Mouse (Mus musculus) embryonic facial prominence, embryonic 11.5 days (tissue): ENCODE data around the gene Galnt17. TPM values are rescaled to one million over a fixed set of nuclear protein-coding genes. Genes with fewer than 3 reads are reported as not detected.

ENCODE experiments used
- ATAC-seq: fragments of 200-750 bp; cut with Nextera tagmentation; replicated peaks from 2 replicates; pipeline ENCODE4 v1.8.0; 2017; ENCODE audit warnings: low read depth; ENCODE audit not compliant: insufficient number of reproducible peaks, low FRiP score, low TSS enrichment
- DNase-seq: peaks from one replicate; pipeline ENCODE4 v3.0.0-alpha.2; 2015; ENCODE audit warnings: low spot score
- H3K27ac ChIP-seq: fragments of 300-500 bp; sonication (generic); replicated peaks from 2 replicates; pipeline ENCODE4 v1.5.1; 2014; ENCODE audit warnings: mild to moderate bottlenecking, low read depth, low read length, control low read depth
- H3K27me3 ChIP-seq: fragments of 300-500 bp; sonication (generic); 2 replicates; pipeline ENCODE4 v1.6.1; 2014; ENCODE audit warnings: mild to moderate bottlenecking, low read length, moderate library complexity, mixed read lengths; ENCODE audit not compliant: control insufficient read depth, insufficient read depth
- H3K36me3 ChIP-seq: fragments of 300-500 bp; sonication (generic); replicated peaks from 2 replicates; pipeline ENCODE4 v1.6.1; 2014; ENCODE audit warnings: low read depth, mild to moderate bottlenecking, low read length, moderate library complexity, mixed read lengths; ENCODE audit not compliant: control insufficient read depth, insufficient read depth
- H3K4me1 ChIP-seq: fragments of 300-500 bp; sonication (generic); 2 replicates; pipeline ENCODE4 v1.6.1; 2014; ENCODE audit warnings: low read length, mixed read lengths; ENCODE audit not compliant: control insufficient read depth, insufficient read depth
- H3K4me2 ChIP-seq: fragments of 300-500 bp; sonication (generic); 2 replicates; pipeline ENCODE4 v1.6.1; 2014; ENCODE audit warnings: low read depth, mild to moderate bottlenecking, control low read depth, low read length, moderate library complexity
- H3K4me3 ChIP-seq: fragments of 300-500 bp; sonication (generic); 2 replicates; pipeline ENCODE4 v1.5.1; 2014; ENCODE audit warnings: low read depth, low read length, control low read depth
- H3K9ac ChIP-seq: fragments of 300-500 bp; sonication (generic); replicated peaks from 2 replicates; pipeline ENCODE4 v1.6.1; 2014; ENCODE audit warnings: mild to moderate bottlenecking, control low read depth, low read length
- H3K9me3 ChIP-seq: fragments of 300-500 bp; sonication (generic); replicated peaks from 2 replicates; pipeline ENCODE4 v1.6.1; 2016; ENCODE audit warnings: mild to moderate bottlenecking, low read length, inconsistent platforms, mixed read lengths; ENCODE audit not compliant: control insufficient read depth
- WGBS: fragments of 180-500 bp; shearing (Covaris S2); extraction: QIAGEN DNeasy Blood & Tissue Kit; methylation state at CpG from one replicate; pipeline ENCODE4 v1.1.7; 2014; 5-methylcytosine and 5-hydroxymethylcytosine counted together
- polyA plus RNA-seq: library from polyadenylated mRNA; unstranded; fragments of >200 nt; fragmentation: Nextera tagmentation; extraction: Ambion mirVana; gene quantifications from 2 replicates; pipeline ENCODE4 v1.2.1, GENCODE M21; 2014

Gene Galnt17
- polyA plus RNA-seq, 1 experiment from 2014 or later, result 0.79 TPM

GRCm38 (mm10) chr5:131013101-131013500 lies 295.2 kb downstream of the Galnt17 start:
- H3K4me3 ChIP-seq, result no peak overlapping the region
- no peak overlapping the region for H3K9ac ChIP-seq
- no peak overlapping the region for H3K4me2 ChIP-seq
- ATAC-seq, result no peak
- no peak overlapping the region for H3K27ac ChIP-seq
- WGBS, result 68% methylated on average over 3 of the region's 3 CpGs
- DNase-seq, result no peak
- H3K27me3 ChIP-seq, result no peaks in the 10 kb centered on the region
- H3K36me3 ChIP-seq, result no peaks in the 10 kb centered on the region
- no peaks in the 10 kb centered on the region for H3K9me3 ChIP-seq
- H3K4me1 ChIP-seq, result no peaks in the 10 kb centered on the region

- Histone ChIP-seq H3K9me3 (no peaks in the 10 kb centered on the region), H3K9ac (no peak overlapping the region), H3K4me3 (no peak overlapping the region), H3K4me1 (no peaks in the 10 kb centered on the region), H3K27me3 (no peaks in the 10 kb centered on the region), H3K27ac (no peak overlapping the region), H3K36me3 (no peaks in the 10 kb centered on the region), H3K4me2 (no peak overlapping the region)
- 58% methylated on average over 6 of the region's 6 CpGs for WGBS
- DNase-seq (peak; percentile 60), ATAC-seq (no peak)
Measured at GRCm38 (mm10) chr5:131009510-131009909, 298.8 kb downstream of the Galnt17 start.

- H3K27ac ChIP-seq, result no peak overlapping the region
- H3K4me1 ChIP-seq, result no peaks in the 10 kb centered on the region
- no peaks in the 10 kb centered on the region for H3K9me3 ChIP-seq
- no peak for ATAC-seq
- no peak overlapping the region for H3K9ac ChIP-seq
- no peaks in the 10 kb centered on the region for H3K27me3 ChIP-seq
- no peak overlapping the region for H3K4me2 ChIP-seq
- no peaks in the 10 kb centered on the region for H3K36me3 ChIP-seq
- H3K4me3 ChIP-seq, result no peak overlapping the region
- no peak for DNase-seq
- WGBS, result 92% methylated on average over 5 of the region's 5 CpGs
Measured at GRCm38 (mm10) chr5:131008507-131008906, 299.8 kb downstream of the Galnt17 start.

- H3K36me3 ChIP-seq, result no peaks in the 10 kb centered on the region
- H3K4me2 ChIP-seq, result no peak overlapping the region
- no peak overlapping the region for H3K27ac ChIP-seq
- H3K4me1 ChIP-seq, result no peaks in the 10 kb centered on the region
- WGBS, result 72% methylated on average over 3 of the region's 3 CpGs
- DNase-seq, result peak; percentile 45
- H3K9ac ChIP-seq, result no peak overlapping the region
- no peaks in the 10 kb centered on the region for H3K9me3 ChIP-seq
- no peak for ATAC-seq
- no peaks in the 10 kb centered on the region for H3K27me3 ChIP-seq
- H3K4me3 ChIP-seq, result no peak overlapping the region
Measured at GRCm38 (mm10) chr5:131007871-131008505, 300.3 kb downstream of the Galnt17 start.

DNA sequence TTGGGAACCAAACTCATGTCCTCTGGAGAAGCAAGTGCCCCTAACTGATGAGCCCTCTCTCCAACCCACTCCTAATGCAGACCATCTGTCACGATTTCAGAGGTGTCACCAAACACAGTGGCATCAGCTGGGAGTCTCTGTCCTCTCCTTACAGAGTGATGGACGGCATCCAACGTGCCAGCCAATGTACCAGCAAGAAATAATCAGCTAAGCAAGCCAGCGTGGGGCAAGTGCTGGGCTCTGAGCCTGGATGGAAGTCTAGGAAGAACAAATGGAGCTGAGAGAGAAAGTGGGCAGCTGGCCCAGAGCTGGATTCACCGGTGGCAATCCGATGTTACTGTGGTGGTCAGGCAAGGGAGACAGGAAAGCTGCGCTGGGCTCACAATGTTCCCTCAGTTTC lies 301.1 kb downstream of the Galnt17 start:
- Histone ChIP-seq H3K27me3 (no peaks in the 10 kb centered on the region), H3K4me2 (no peak overlapping the region), H3K4me1 (no peaks in the 10 kb centered on the region), H3K4me3 (no peak overlapping the region), H3K9me3 (no peaks in the 10 kb centered on the region), H3K9ac (no peak overlapping the region), H3K27ac (no peak overlapping the region), H3K36me3 (no peaks in the 10 kb centered on the region)
- DNase-seq (no peak), ATAC-seq (no peak)
- 78% methylated on average over 7 of the region's 7 CpGs for WGBS

- DNase-seq, result no peak
- Histone ChIP-seq H3K36me3 (no peaks in the 10 kb centered on the region), H3K27me3 (no peaks in the 10 kb centered on the region), H3K4me3 (no peak overlapping the region), H3K9me3 (no peaks in the 10 kb centered on the region), H3K4me2 (no peak overlapping the region), H3K4me1 (no peaks in the 10 kb centered on the region), H3K27ac (no peak overlapping the region), H3K9ac (no peak overlapping the region)
- no peak for ATAC-seq
- WGBS, result 78% methylated on average over 3 of the region's 3 CpGs
Measured at GRCm38 (mm10) chr5:131006524-131006923, 301.8 kb downstream of the Galnt17 start.

- no peak overlapping the region for H3K4me2 ChIP-seq
- no peaks in the 10 kb centered on the region for H3K36me3 ChIP-seq
- no peak overlapping the region for H3K9ac ChIP-seq
- no peak for DNase-seq
- 85% methylated on average over 2 of the region's 2 CpGs for WGBS
- H3K4me1 ChIP-seq, result no peaks in the 10 kb centered on the region
- no peaks in the 10 kb centered on the region for H3K27me3 ChIP-seq
- no peak overlapping the region for H3K27ac ChIP-seq
- no peak for ATAC-seq
- no peaks in the 10 kb centered on the region for H3K9me3 ChIP-seq
- no peak overlapping the region for H3K4me3 ChIP-seq
Measured at GRCm38 (mm10) chr5:131000572-131000971, 307.7 kb downstream of the Galnt17 start.

- no peaks in the 10 kb centered on the region for H3K4me1 ChIP-seq
- 85% methylated on average over 8 of the region's 8 CpGs for WGBS
- no peak overlapping the region for H3K4me2 ChIP-seq
- DNase-seq, result no peak
- no peaks in the 10 kb centered on the region for H3K36me3 ChIP-seq
- no peak overlapping the region for H3K4me3 ChIP-seq
- no peak for ATAC-seq
- H3K9me3 ChIP-seq, result no peaks in the 10 kb centered on the region
- H3K27ac ChIP-seq, result no peak overlapping the region
- H3K27me3 ChIP-seq, result no peaks in the 10 kb centered on the region
- H3K9ac ChIP-seq, result no peak overlapping the region
Measured at GRCm38 (mm10) chr5:130979321-130979720, 329.0 kb downstream of the Galnt17 start.
